Mouse (Mus musculus) forebrain, embryonic 16.5 days (tissue): ENCODE measurements at regions not wholly inside any gene's neighbourhood (a gene's known extent, or its start where the extent isn't known, plus 50 kb on each side); places are given as distances from the start of the nearest gene placed in this dataset.
A peak's percentile ranks its signal among the peaks of the same experiment; 100 is the strongest.

Source experiments
- ATAC-seq: fragments of 200-750 bp; cut with Nextera tagmentation; 2 replicates; pipeline ENCODE4 v1.8.0; 2017; ENCODE audit warnings: mild to moderate bottlenecking, moderate library complexity
- H3K27ac ChIP-seq: fragments of 300-500 bp; sonication (generic); 2 replicates; pipeline ENCODE4 v1.5.1; 2014; ENCODE audit warnings: low read length, control low read depth
- H3K27me3 ChIP-seq: fragments of 300-500 bp; sonication (generic); replicated peaks from 2 replicates; pipeline ENCODE4 v1.6.1; 2014; ENCODE audit warnings: low read length; ENCODE audit not compliant: control insufficient read depth, insufficient read depth
- H3K36me3 ChIP-seq: fragments of 300-500 bp; sonication (generic); 2 replicates; pipeline ENCODE4 v1.6.1; 2014; ENCODE audit not compliant: control insufficient read depth, insufficient read depth
- H3K4me1 ChIP-seq: fragments of 300-500 bp; sonication (generic); replicated peaks from 2 replicates; pipeline ENCODE4 v1.6.1; 2014; ENCODE audit warnings: low read length; ENCODE audit not compliant: control insufficient read depth, insufficient read depth
- H3K4me2 ChIP-seq: fragments of 300-500 bp; sonication (generic); 2 replicates; pipeline ENCODE4 v1.6.1; 2014; ENCODE audit warnings: mild to moderate bottlenecking, low read length, control low read depth
- H3K4me3 ChIP-seq: fragments of 300-500 bp; sonication (generic); replicated peaks from 2 replicates; pipeline ENCODE4 v1.5.1; 2014; ENCODE audit warnings: mild to moderate bottlenecking, low read length, control low read depth
- H3K9ac ChIP-seq: fragments of 300-500 bp; sonication (generic); replicated peaks from 2 replicates; pipeline ENCODE4 v1.6.1; 2014; ENCODE audit warnings: low read depth, low read length, control low read depth
- H3K9me3 ChIP-seq: fragments of 300-500 bp; sonication (generic); 2 replicates; pipeline ENCODE4 v1.6.1; 2016; ENCODE audit warnings: low read length; ENCODE audit not compliant: control insufficient read depth
- WGBS: fragments of 180-500 bp; shearing (Covaris S2); extraction: QIAGEN DNeasy Blood & Tissue Kit; methylation state at CpG from one replicate; pipeline ENCODE4 v1.1.7; 2014; 5-methylcytosine and 5-hydroxymethylcytosine counted together

DNA sequence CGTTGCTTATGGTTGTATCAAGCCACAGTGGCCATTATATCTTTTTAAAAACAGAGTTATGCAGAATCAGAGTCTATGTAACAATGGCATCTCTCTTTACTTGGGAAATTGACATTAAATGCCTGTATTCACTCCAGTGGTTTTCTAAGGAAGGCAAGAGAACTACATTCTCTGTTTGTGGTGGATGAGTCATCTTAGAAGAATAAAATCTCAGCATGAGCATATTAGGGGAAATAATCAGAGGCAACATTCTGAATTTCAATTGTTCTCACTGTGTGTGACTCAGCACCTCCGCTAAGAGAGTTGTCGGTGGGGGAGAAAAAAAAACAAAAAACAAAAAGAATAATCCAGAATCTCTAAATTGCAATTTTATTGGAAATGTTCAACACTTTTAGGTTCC is 529.0 kb downstream of the Defb40 start:
- no peak overlapping the region for H3K27ac ChIP-seq
- ATAC-seq, result no peak
- no peaks in the 10 kb centered on the region for H3K27me3 ChIP-seq
- no peaks in the 10 kb centered on the region for H3K9me3 ChIP-seq
- no peaks in the 10 kb centered on the region for H3K4me1 ChIP-seq
- WGBS, result 69% methylated on average over 3 of the region's 3 CpGs
- H3K4me3 ChIP-seq, result no peak overlapping the region
- no peaks in the 10 kb centered on the region for H3K36me3 ChIP-seq
- H3K9ac ChIP-seq, result no peak overlapping the region
- no peak overlapping the region for H3K4me2 ChIP-seq

- Histone ChIP-seq H3K4me3 (no peak overlapping the region), H3K36me3 (no peaks in the 10 kb centered on the region), H3K27ac (no peak overlapping the region), H3K9me3 (no peaks in the 10 kb centered on the region), H3K4me1 (no peaks in the 10 kb centered on the region), H3K9ac (no peak overlapping the region), H3K27me3 (no peaks in the 10 kb centered on the region), H3K4me2 (no peak overlapping the region)
- no peak for ATAC-seq
- WGBS, result 72% methylated on average over 3 of the region's 3 CpGs
Observed at GRCm38 (mm10) chr8:18442212-18442611, 535.8 kb downstream of the Defb40 start.

- Histone ChIP-seq H3K27ac (no peak overlapping the region), H3K9ac (no peak overlapping the region), H3K4me2 (no peak overlapping the region), H3K4me1 (no peaks in the 10 kb centered on the region), H3K9me3 (no peaks in the 10 kb centered on the region), H3K27me3 (no peaks in the 10 kb centered on the region), H3K4me3 (no peak overlapping the region), H3K36me3 (no peaks in the 10 kb centered on the region)
- ATAC-seq, result no peak
- 75% methylated on average over 5 of the region's 5 CpGs for WGBS
Observed at GRCm38 (mm10) chr8:18422846-18423245, 555.2 kb downstream of the Defb40 start.

GRCm38 (mm10) chr8:18412470-18412869 is 565.6 kb downstream of the Defb40 start:
- Histone ChIP-seq H3K4me1 (no peaks in the 10 kb centered on the region), H3K36me3 (no peaks in the 10 kb centered on the region), H3K9ac (no peak overlapping the region), H3K4me3 (no peak overlapping the region), H3K27ac (no peak overlapping the region), H3K27me3 (no peaks in the 10 kb centered on the region), H3K9me3 (no peaks in the 10 kb centered on the region), H3K4me2 (no peak overlapping the region)
- ATAC-seq, result no peak
- 93% methylated on average over 2 of the region's 2 CpGs for WGBS

DNA sequence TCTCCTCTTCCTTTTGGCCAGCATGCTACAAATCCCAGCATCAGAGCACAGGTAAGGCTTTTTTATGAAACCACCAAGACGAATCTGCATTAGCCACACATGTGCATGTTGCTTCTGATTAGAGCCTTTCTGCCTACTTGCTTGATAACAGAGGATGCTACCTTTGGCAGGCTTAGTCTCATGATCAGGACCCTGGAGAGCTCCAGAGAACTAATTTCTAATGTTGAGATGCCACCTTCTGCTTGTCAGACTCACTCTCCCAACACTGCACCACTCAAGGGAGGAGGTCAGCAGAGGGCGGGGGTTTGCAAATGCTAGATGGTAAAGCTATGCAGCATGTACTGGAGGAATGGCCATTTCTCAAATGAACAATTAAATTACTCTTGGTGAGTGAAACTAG is 571.6 kb downstream of the Defb40 start:
- ATAC-seq, result no peak
- H3K4me1 ChIP-seq, result no peaks in the 10 kb centered on the region
- no peaks in the 10 kb centered on the region for H3K27me3 ChIP-seq
- no peaks in the 10 kb centered on the region for H3K9me3 ChIP-seq
- no peaks in the 10 kb centered on the region for H3K36me3 ChIP-seq
- H3K4me3 ChIP-seq, result no peak overlapping the region
- H3K27ac ChIP-seq, result no peak overlapping the region
- H3K9ac ChIP-seq, result no peak overlapping the region
- H3K4me2 ChIP-seq, result no peak overlapping the region
- 74% methylated on average over 2 of the region's 2 CpGs for WGBS

DNA sequence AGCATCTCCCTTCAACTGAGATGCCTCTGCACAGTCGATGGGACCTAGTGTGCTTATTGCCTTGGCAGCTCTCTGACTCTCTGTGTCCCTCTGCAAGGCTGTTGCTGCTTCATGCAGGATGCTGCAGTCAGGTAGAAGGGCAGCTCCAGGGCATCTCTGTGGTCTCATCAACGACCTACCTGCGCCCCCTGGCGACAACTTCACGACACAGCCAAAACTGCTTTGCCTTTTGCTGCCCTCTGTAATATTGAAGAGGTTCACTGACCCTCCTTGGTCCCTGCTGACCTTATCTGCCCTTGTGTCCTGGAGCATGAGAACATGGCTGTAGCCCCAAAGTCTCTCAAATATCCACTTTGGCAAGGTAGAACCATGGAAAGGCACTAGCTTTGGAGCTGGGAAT is 589.7 kb downstream of the Defb40 start:
- 2% methylated on average over 5 of the region's 5 CpGs for WGBS
- H3K9me3 ChIP-seq, result no peaks in the 10 kb centered on the region
- ATAC-seq, result peak; percentile 54; the same call in 1 of the 2 replicates
- no peak overlapping the region for H3K4me2 ChIP-seq
- H3K4me1 ChIP-seq, result no peaks in the 10 kb centered on the region
- no peak overlapping the region for H3K4me3 ChIP-seq
- H3K27me3 ChIP-seq, result no peaks in the 10 kb centered on the region
- H3K36me3 ChIP-seq, result no peaks in the 10 kb centered on the region
- H3K9ac ChIP-seq, result no peak overlapping the region
- no peak overlapping the region for H3K27ac ChIP-seq

DNA sequence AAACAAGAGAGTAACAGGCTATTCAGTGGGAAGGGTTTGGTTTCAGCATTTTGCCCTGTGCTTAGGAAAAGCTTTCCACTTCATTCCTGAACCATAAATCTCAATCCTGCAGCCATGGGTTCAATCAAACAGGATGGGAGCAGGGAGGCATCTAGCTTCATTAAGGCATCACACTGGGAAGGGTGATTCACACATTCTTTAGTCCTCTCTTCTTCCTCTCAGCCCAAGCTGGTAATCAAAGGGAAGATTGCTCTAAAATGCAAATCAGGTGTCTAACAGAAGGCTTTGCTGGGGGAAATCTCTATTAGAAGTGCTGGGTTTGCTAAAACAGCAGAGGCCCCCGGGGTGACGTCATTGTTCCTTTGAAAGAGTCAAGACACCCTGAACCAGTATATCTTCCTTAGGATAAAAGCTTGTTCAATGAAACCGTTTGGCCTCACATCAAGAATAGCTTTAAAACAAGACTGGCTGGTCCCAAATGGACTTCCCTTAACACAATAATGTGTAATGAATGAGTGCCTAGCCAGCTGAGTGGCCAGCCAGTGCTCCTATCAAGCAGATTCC is 596.4 kb downstream of the Defb40 start:
- 18% methylated on average over 3 of the region's 3 CpGs for WGBS
- no peak for ATAC-seq

GRCm38 (mm10) chr8:18348716-18349115 is 629.3 kb downstream of the Defb40 start:
- H3K4me1 ChIP-seq, result no peaks in the 10 kb centered on the region
- no peak overlapping the region for H3K9ac ChIP-seq
- ATAC-seq, result no peak
- H3K27me3 ChIP-seq, result no peaks in the 10 kb centered on the region
- H3K4me2 ChIP-seq, result no peak overlapping the region
- 62% methylated on average over 4 of the region's 4 CpGs for WGBS
- H3K27ac ChIP-seq, result no peak overlapping the region
- H3K9me3 ChIP-seq, result no peaks in the 10 kb centered on the region
- H3K4me3 ChIP-seq, result no peak overlapping the region
- no peaks in the 10 kb centered on the region for H3K36me3 ChIP-seq

More for the DNA sequence above, 596.4 kb downstream of the Defb40 start:
- no peaks in the 10 kb centered on the region for H3K9me3 ChIP-seq
- no peak overlapping the region for H3K27ac ChIP-seq
- no peaks in the 10 kb centered on the region for H3K27me3 ChIP-seq
- H3K4me1 ChIP-seq, result no peaks in the 10 kb centered on the region; the same call in 1 of the 2 replicates
- no peak overlapping the region for H3K9ac ChIP-seq
- no peak overlapping the region for H3K4me2 ChIP-seq
- no peak overlapping the region for H3K4me3 ChIP-seq
- H3K36me3 ChIP-seq, result no peaks in the 10 kb centered on the region

GRCm38 (mm10) chr8:18346248-18346647 is 631.8 kb downstream of the Defb40 start:
- no peak overlapping the region for H3K27ac ChIP-seq
- H3K36me3 ChIP-seq, result no peaks in the 10 kb centered on the region
- WGBS, result 67% methylated on average over 4 of the region's 4 CpGs
- H3K9ac ChIP-seq, result no peak overlapping the region
- H3K4me3 ChIP-seq, result no peak overlapping the region
- H3K27me3 ChIP-seq, result no peaks in the 10 kb centered on the region
- no peak overlapping the region for H3K4me2 ChIP-seq
- no peaks in the 10 kb centered on the region for H3K4me1 ChIP-seq
- ATAC-seq, result no peak
- no peaks in the 10 kb centered on the region for H3K9me3 ChIP-seq

- Histone ChIP-seq H3K9me3 (no peaks in the 10 kb centered on the region), H3K27me3 (no peaks in the 10 kb centered on the region), H3K4me3 (no peak overlapping the region), H3K9ac (no peak overlapping the region), H3K4me1 (no peaks in the 10 kb centered on the region), H3K4me2 (no peak overlapping the region), H3K36me3 (no peaks in the 10 kb centered on the region), H3K27ac (no peak overlapping the region)
- whole genome bisulfite sequencing, result 15% methylated on average over 6 of the region's 6 CpGs
- peak; percentile 89 for ATAC-seq
Observed at GRCm38 (mm10) chr8:18345322-18345721, 632.7 kb downstream of the Defb40 start.
